Comparison of ENCODE assay signal across 21 mouse cellular contexts in genomic region chr1:134280174-134280573, GRCm38 (mm10). TPM values are rescaled to one million over a fixed set of nuclear protein-coding genes. Genes with fewer than 3 reads are reported as not detected.
"Had no signal": no experiment of that assay in that cellular context is flagged by ENCODE, and none has a peak within 500 bp of the region (broad histone marks: within the 10 kb centered on the region; RNA-seq: fewer than 3 reads in every experiment).

No protein-coding gene starts in this region.

- H3K36me3 ChIP-seq: midbrain, embryonic 10.5 days; midbrain, embryonic 12.5 days; neural tube, embryonic 12.5 days; stomach, embryonic 15.5 days had no signal

- H3K4me3 ChIP-seq: midbrain, embryonic 10.5 days; midbrain, embryonic 12.5 days; neural tube, embryonic 12.5 days; stomach, embryonic 15.5 days had no signal

- H3K9me3 ChIP-seq: midbrain, embryonic 10.5 days; midbrain, embryonic 12.5 days; neural tube, embryonic 12.5 days; stomach, embryonic 15.5 days had no signal

- DNase-seq: lung, adult 18-20 months; lung, embryonic 14.5 days; lung, postnatal 10 days; lung, postnatal 4 days; midbrain, embryonic 14.5 days; right cerebral cortex, postnatal 14 days; thymus, adult 2 months; thymus, postnatal 25 days; thymus, postnatal 4 days had no signal

- H3K4me1 ChIP-seq: midbrain, embryonic 12.5 days; neural tube, embryonic 12.5 days; stomach, embryonic 15.5 days had no signal

- H3K4me2 ChIP-seq: lung, embryonic 14.5 days; midbrain, embryonic 12.5 days; neural tube, embryonic 12.5 days; stomach, embryonic 15.5 days had no signal

- H3K9ac ChIP-seq: lung, embryonic 14.5 days; midbrain, embryonic 12.5 days; neural tube, embryonic 12.5 days; stomach, embryonic 15.5 days had no signal

- H3K27me3 ChIP-seq: midbrain, embryonic 12.5 days; neural tube, embryonic 12.5 days; stomach, embryonic 15.5 days had no signal

- H3K27ac ChIP-seq: midbrain, embryonic 10.5 days; midbrain, embryonic 12.5 days; neural tube, embryonic 12.5 days; stomach, embryonic 15.5 days; stomach, postnatal 0 days had no signal

RNA-seq across cellular contexts. Expression of gene Myog, which starts 9.6 kb away (rescaled TPM):
- total RNA-seq: megakaryocyte, adult 5-6 weeks; megakaryocyte-erythroid progenitor cell, adult 5-6 weeks; monocyte, adult 5-6 weeks; neutrophil, adult 5-6 weeks had no signal
- polyA plus RNA-seq: lung, embryonic 14.5 days; midbrain, embryonic 14.5 days; midbrain, postnatal 0 days; spleen, adult 2 months; urinary bladder, adult 2 months had no signal

RNA-seq across cellular contexts. Expression of gene Adora1, which starts 44.9 kb away (rescaled TPM):
- total RNA-seq: megakaryocyte, adult 5-6 weeks; megakaryocyte-erythroid progenitor cell, adult 5-6 weeks; monocyte, adult 5-6 weeks; neutrophil, adult 5-6 weeks had no signal
